Mouse (Mus musculus) gastrocnemius, adult 18-20 months (tissue): ENCODE results near the gene Ltbp1. TPM values are rescaled to one million over a fixed set of nuclear protein-coding genes. Genes with fewer than 3 reads are reported as not detected.

Source experiments
- DNase-seq: peaks from one replicate; pipeline ENCODE4 v3.0.0; 2021; ENCODE audit warnings: low spot score
- total RNA-seq, 2 experiments: library from RNA; stranded (reverse); gene quantifications; 2 replicates each; pipeline ENCODE4 v1.2.3; 2021

Gene Ltbp1
- total RNA-seq, 2 experiments from 2014 or later, result 6.5 to 8.6 TPM

- DNase-seq, result no peak
These were observed 431.5 kb downstream of the Ltbp1 start for GRCm38 (mm10) chr17:75436819-75437218.

- no peak for DNase-seq
These were observed 431.9 kb downstream of the Ltbp1 start for GRCm38 (mm10) chr17:75437239-75437750.

GRCm38 (mm10) chr17:75438162-75438561 lies 432.8 kb downstream of the Ltbp1 start:
- DNase-seq, result no peak

GRCm38 (mm10) chr17:75439062-75439461 lies 433.7 kb downstream of the Ltbp1 start:
- no peak for DNase-seq

- no peak for DNase-seq
These were observed 435.3 kb downstream of the Ltbp1 start for GRCm38 (mm10) chr17:75440619-75441018.

- no peak for DNase-seq
These were observed 436.0 kb downstream of the Ltbp1 start for GRCm38 (mm10) chr17:75441260-75441830.
